Mouse (Mus musculus): ENCODE measurements around the gene Qsox1.

Qsox1 gene

DNA sequence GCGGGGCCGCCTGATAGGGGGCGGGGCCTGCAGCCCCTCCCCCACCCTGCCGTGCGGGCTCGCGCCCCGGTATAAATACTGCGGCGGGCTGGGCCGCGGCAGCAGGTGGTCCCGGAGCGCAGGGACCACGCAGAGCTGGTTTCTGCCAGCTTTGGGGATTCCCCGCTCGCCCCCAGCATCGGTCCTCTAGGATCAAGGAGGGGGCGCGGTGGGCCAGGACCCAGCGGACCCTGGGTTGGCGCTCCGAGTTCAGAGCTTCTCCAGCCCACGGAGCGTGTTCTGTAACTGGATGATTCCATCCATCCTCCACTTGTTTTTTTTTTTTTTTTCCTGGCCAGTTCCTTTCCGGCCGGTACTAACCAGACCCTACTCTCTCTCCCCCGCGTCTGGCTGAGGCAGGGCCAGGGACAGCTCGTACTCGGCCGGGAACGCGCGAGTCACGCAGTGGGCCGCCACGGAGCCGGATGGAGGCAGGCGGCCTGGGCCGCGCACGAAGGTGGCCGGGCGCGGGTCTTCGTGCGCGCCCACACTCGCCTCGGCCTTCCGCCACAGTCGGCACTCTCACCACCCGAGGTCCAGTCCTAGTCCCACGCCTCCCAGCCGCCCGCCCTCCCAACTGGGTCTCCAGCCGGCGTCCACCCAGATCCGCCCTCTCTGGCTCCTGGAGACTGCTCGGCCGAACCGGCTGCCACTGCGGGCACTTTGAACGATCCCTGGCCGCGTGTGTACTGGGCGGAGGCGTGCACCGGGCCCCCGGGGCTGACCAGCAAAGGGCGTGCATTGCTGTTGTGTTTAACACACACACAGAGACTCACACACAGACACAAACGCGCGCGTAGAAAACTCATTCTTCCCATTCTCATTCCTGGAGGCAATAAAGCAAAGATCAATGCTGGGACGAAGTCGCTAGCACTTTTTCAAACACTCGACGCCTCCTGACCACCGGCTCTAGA, 70.0 kb downstream of the Qsox1 start:
- no peak for DNase-seq

DNA sequence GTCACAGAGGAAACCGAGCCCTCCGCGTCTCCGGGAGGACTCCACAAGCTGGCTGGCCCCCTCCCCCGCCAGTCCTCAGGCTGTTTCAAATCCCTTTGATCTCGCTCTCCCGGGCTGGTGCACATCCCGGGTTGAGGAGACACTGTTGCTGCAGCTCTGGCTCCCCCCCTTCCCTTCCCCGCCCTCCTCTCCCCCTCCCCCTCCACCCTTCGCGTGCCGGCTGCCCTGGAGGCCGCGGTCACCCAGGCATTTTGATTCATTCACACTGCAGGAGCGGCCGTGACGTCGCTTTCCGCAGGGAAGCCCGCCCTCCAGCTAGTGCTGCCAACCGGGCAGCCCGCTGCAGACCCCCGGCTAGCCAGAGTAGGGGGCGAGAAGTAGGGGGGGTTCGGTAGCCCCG, 70.7 kb downstream of the Qsox1 start:
- no peak for DNase-seq

- DNase-seq = no peak
Measured at GRCm38 (mm10) chr1:155741378-155741945, 71.2 kb downstream of the Qsox1 start.

GRCm38 (mm10) chr1:155740622-155741377, 71.9 kb downstream of the Qsox1 start:
- no peak for DNase-seq

DNA sequence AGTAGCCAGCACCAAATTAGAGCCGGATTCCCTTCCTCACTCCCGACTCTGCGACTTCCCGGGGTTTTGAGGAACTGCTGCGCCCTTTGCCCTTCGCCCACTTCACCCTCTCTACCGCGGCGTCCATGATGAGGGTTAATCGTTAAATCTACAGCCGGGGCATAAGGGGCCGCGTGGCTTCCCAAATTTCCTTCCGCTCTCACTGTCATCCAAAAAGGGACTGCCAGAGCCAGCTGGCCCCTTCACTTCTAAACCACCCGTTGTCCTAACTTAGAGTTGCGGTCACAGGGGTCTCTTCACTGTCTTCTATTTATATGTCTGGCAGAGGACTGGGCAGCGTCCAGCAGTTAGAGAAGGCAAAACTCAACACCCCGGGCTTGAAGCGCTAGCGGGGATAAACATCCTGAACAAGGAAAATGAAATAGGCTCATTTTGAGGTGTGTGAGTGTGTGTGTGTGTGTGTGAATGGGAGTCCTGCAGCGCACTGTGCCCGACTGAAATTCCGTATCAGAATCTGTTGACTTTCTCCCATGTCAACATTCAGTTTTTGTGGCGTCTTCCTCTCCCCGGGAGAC, 74.8 kb downstream of the Qsox1 start:
- DNase-seq = no peak

DNA sequence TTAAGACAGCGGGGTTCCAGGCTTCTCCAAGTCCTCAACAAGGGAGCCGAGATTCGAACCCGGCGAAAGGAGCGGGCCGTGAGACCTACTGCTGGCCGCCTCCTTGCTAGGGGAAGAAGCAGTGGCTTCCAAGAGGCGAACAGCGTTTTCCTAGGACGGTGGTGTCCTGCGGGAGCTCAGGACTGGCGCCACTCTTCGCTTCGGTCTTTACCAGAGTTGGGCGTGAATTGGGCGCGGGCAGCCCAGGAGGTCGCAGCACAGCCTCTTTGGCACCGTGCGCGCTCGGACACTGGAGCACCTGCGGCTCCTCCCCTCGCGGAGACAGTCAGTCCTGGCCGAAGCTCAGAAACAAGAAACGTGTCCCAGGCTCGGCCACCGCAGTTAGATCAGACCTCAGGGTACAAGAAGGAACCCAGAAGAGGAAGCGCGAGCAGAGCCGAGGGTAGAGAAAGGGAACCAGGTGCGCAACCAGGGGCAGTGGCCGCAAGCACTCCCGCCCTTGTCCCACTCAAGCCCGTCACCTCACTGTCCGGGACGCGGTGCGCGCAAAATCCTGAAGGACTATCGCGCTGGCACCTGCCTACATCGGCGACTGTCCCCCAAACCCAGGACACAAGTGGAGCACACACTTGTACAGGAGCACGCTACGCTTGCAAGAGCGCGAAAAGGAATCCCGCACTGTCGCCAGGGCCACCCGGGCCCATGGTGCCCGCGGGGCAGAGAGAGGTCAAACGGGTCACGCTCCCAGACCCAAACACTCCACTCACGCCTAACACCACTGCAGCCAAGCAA, 75.5 kb downstream of the Qsox1 start:
- no peak for DNase-seq

- no peak for DNase-seq
Measured at GRCm38 (mm10) chr1:155736096-155736825, 76.4 kb downstream of the Qsox1 start.

DNA sequence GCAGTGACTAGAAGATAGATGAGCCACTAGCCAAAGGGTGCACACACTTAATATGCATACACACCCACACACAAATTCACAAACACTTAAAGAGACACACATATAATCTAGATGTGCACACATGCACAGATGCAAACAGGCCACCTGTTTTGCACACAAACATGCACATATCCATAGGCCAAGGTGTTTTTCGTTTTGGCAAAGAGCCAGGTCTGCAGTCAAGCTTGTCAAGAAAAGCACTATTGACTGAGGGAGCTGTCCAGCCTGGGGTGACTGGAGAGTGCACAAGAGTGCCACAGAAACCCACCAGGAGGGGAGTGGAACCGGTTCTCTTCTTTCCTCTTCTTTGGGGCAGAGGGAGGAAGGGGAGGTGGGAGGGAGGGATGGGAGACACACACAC, 81.5 kb downstream of the Qsox1 start:
- no peak for DNase-seq

DNA sequence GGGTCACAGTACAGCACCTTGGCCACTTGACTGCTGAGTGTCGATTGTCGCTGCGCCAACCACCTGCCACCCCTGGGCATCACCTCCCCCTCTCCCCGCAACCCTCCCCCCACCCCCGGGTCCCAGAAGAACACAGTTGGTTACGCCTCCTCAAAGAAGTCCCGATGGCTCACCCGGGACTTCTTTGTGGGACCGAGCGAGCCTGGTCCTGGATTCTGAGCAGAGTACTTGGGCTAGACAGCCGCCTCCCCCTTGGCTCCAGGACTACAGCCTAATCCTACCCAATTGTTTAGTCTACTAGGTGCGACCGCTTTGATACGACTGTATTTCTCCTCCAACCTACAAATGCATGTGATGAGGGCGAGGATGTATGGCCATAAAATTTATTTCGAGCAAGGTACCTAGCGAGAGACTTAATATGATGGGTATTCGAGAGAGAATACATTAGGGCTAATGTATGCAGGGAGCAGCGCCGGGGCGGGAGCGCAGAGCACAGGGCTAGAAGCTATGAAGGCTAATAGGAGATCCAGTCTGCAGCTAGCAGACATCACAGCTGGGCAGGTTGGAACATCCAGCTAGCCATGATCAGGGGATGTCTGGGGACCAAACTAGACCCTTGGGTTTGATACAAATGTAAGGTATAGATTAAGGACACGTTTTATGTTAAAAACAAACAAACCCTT, 83.4 kb downstream of the Qsox1 start:
- DNase-seq = no peak

DNA sequence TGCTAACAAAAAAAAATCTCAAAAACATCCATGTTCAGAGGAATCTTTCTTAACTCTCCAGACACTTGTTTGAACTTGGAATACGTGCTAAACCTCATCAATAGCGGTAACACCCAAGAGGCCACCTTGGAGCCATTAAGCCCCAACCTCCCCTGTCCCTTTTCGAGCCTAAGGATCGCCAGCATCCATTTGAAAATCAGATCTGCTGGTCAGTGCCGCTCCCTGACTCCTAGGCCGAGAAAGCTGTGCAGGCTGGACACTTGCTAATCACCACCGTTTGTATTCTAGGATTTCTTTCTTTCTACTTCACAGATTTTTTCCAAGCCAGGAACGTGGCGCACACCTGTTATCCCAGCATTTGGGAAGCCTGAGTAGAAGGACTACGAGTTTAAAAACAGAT, 84.9 kb downstream of the Qsox1 start:
- no peak for DNase-seq

Data from cerebellum, adult 9-10 months (tissue).